Comparison of ENCODE assay signal across 14 mouse cellular contexts in genomic region chr14:28949785-28950184, GRCm38 (mm10).
DNase-seq lines count a peak whose midpoint lies in the region; ATAC-seq and TF ChIP-seq lines count a peak whose summit lies in the region.
"Had no signal": no experiment of that assay in that cellular context is flagged by ENCODE, and none has a peak within 500 bp of the region (broad histone marks: within the 10 kb centered on the region; RNA-seq: fewer than 3 reads in every experiment).

No protein-coding gene starts in this region.

- intact Hi-C loops in heart, postnatal 25 days (cut with DNase I) = loop anchor here (5.0 kb wide), 2 partner anchors 123 to 143 kb away; no protein-coding TSS in a partner anchor
- intact Hi-C loops in heart, postnatal 10 days (cut with DNase I) = loop anchor here (1.0 to 5.0 kb wide), 2 partner anchors 124 to 138 kb away; no protein-coding TSS in a partner anchor

- no peak for TF ChIP-seq EP300 in heart, postnatal 0 days (IDR thresholded peaks at IDR 0.05; ENCODE audit: low read depth)
- no peak for TF ChIP-seq EP300 in liver, embryonic 14.5 days (IDR thresholded peaks at IDR 0.05; ENCODE audit: low read depth)

- peak; percentile 68 for TF ChIP-seq CTCF in heart, postnatal 0 days (IDR thresholded peaks at IDR 0.05; ENCODE audit: low read depth)
- TF ChIP-seq CTCF in liver, embryonic 14.5 days (IDR thresholded peaks at IDR 0.05; ENCODE audit: low read depth) = peak; percentile 8; the same call in 1 of the 2 replicates

- no peak; the same call in 1 of the 2 replicates for ATAC-seq in heart, postnatal 0 days (ENCODE audit: insufficient read depth, low read depth)
- no peak for ATAC-seq in liver, embryonic 14.5 days (ENCODE audit: insufficient read depth)
- ATAC-seq: forebrain, embryonic 16.5 days; inflammation-experienced regulatory T-cells, adult 6 months had no signal

- no peaks in the 10 kb centered on the region for H3K4me1 ChIP-seq in heart, postnatal 0 days (ENCODE audit: control insufficient read depth, insufficient read depth)
- no peaks in the 10 kb centered on the region for H3K4me1 ChIP-seq in liver, embryonic 14.5 days (replicated peaks; ENCODE audit: control insufficient read depth in 2 of 2, insufficient read depth in 2 of 2, low read length in 1 of 2)
- H3K4me1 ChIP-seq: liver, embryonic 15.5 days had no signal

- H3K27me3 ChIP-seq in heart, postnatal 0 days (ENCODE audit: control insufficient read depth, insufficient read depth, low read length) = no peaks in the 10 kb centered on the region
- no peaks in the 10 kb centered on the region for H3K27me3 ChIP-seq in liver, embryonic 14.5 days (ENCODE audit: control insufficient read depth, insufficient read depth, low read length)
- H3K27me3 ChIP-seq: liver, embryonic 15.5 days had no signal

- H3K4me2 ChIP-seq in heart, postnatal 0 days (ENCODE audit: low read depth, low read length) = no peak overlapping the region
- H3K4me2 ChIP-seq in liver, embryonic 14.5 days (ENCODE audit: low read depth) = no peak overlapping the region
- H3K4me2 ChIP-seq: embryonic facial prominence, embryonic 12.5 days; liver, embryonic 15.5 days had no signal

- no peak overlapping the region for H3K9ac ChIP-seq in heart, postnatal 0 days (replicated peaks; ENCODE audit: low read depth, low read length)
- no peak overlapping the region for H3K9ac ChIP-seq in liver, embryonic 14.5 days (replicated peaks)
- H3K9ac ChIP-seq: embryonic facial prominence, embryonic 12.5 days; liver, embryonic 15.5 days had no signal

- peak; percentile 47 for DNase-seq in adrenal gland, adult 2 months
- no peak for DNase-seq in adrenal gland, postnatal 4 days (ENCODE audit: low spot score in 2 of 2)
- peak; percentile 54 for DNase-seq in heart, postnatal 0 days (ENCODE audit: low spot score)
- DNase-seq in heart, postnatal 25 days (ENCODE audit: low spot score) = no peak
- DNase-seq in liver, embryonic 14.5 days (ENCODE audit: low read depth in 3 of 3, low spot score in 3 of 3) = no peak
- no peak for DNase-seq in liver
- DNase-seq in heart, postnatal 10 days = peak; percentile 28 to 32
- no peak for DNase-seq in urinary bladder, postnatal 36 days (ENCODE audit: low spot score in 2 of 2)
- DNase-seq: cerebellum, adult 2 months had no signal

- WGBS in heart, postnatal 0 days = 71% methylated on average over 1 of the region's 1 CpGs
- 65% methylated on average over 1 of the region's 1 CpGs for WGBS in liver, embryonic 14.5 days (ENCODE audit: insufficient replicate concordance)

- no peaks in the 10 kb centered on the region for H3K9me3 ChIP-seq in heart, postnatal 0 days (replicated peaks; ENCODE audit: control insufficient read depth, low read length)
- no peaks in the 10 kb centered on the region for H3K9me3 ChIP-seq in liver, embryonic 14.5 days (ENCODE audit: control insufficient read depth, low read length)
- H3K9me3 ChIP-seq: embryonic facial prominence, embryonic 12.5 days; liver, embryonic 15.5 days had no signal

- no peaks in the 10 kb centered on the region for H3K36me3 ChIP-seq in heart, postnatal 0 days (replicated peaks; ENCODE audit: control insufficient read depth, insufficient read depth, low read length)
- no peaks in the 10 kb centered on the region for H3K36me3 ChIP-seq in liver, embryonic 14.5 days (replicated peaks; ENCODE audit: control insufficient read depth, insufficient read depth, low read depth)
- H3K36me3 ChIP-seq: embryonic facial prominence, embryonic 12.5 days; G1E; liver, embryonic 15.5 days had no signal

- no peak overlapping the region for H3K27ac ChIP-seq in heart, postnatal 0 days (ENCODE audit: low read depth)
- H3K27ac ChIP-seq in liver, embryonic 14.5 days = no peak overlapping the region
- H3K27ac ChIP-seq: embryonic facial prominence, embryonic 12.5 days; liver, embryonic 15.5 days had no signal

- H3K4me3 ChIP-seq in heart, postnatal 0 days (ENCODE audit: low read depth, low read length) = no peak overlapping the region
- H3K4me3 ChIP-seq in liver, embryonic 14.5 days (ENCODE audit: insufficient read depth in 1 of 2, low read depth in 2 of 2, low read length in 2 of 2) = no peak overlapping the region
- H3K4me3 ChIP-seq: embryonic facial prominence, embryonic 12.5 days; liver, embryonic 15.5 days had no signal

Comparison
In these comparisons a context has a peak if more than half of its experiments do, and no peak if none do; other contexts are left out.
1. DNase-seq: peak in adrenal gland, adult 2 months (single experiment), heart, postnatal 0 days (single experiment) and heart, postnatal 10 days (2 of 2); none in adrenal gland, postnatal 4 days (0 of 2), heart, postnatal 25 days (single experiment), liver, embryonic 14.5 days (0 of 3), liver (single experiment) and urinary bladder, postnatal 36 days (0 of 2).